In the genomic region with DNA sequence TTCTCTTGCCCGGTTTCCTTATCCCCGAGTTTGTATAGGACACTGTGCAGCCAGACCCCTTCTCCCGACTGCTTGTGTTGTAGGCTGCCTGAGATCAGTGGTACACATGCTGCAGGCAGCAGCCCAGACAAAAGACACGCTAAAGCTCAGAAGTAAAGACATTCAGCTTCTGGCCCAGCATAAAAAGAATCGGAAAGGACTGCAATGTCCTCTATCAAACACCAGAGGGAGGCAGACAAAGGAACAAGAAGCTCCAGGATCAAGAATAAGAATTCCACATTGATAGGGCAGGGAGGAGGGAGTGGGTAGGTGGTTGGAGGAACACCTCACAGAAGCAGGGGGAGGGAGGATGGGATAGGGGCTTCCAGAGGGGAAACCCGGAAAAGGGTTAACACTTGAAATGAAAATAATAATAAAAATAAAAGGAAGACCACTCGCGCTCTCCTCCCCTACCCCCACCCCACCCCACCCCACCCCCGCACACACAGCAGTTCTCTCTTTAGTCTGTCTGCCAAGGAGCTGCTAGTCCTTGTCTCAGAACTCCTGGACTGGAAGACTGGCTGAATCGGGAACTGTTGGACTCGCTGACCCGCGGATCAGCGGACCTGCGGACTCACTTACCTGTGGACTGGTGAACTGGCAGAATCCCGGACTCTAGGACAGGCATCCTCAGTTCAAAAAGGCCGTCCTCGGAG, we compare ENCODE assay signal across 9 mouse cellular contexts. TPM values are rescaled to one million over a fixed set of nuclear protein-coding genes. Genes with fewer than 3 reads are reported as not detected.
DNase-seq lines count a peak whose midpoint lies in the region; ATAC-seq lines count a peak whose summit lies in the region.
"Had no signal": no experiment of that assay in that cellular context is flagged by ENCODE, and none has a peak within 500 bp of the region (broad histone marks: within the 10 kb centered on the region; RNA-seq: fewer than 3 reads in every experiment).

No protein-coding gene starts in this region.

- no peak overlapping the region for H3K4me3 ChIP-seq in intestine, embryonic 14.5 days (ENCODE audit: low read depth, low read length)
- no peak overlapping the region for H3K4me3 ChIP-seq in intestine, embryonic 15.5 days (replicated peaks)
- peak overlapping the region; percentile 22 for H3K4me3 ChIP-seq in midbrain, embryonic 16.5 days (ENCODE audit: low read depth, low read length)

- ATAC-seq in intestine, embryonic 14.5 days (replicated peaks; ENCODE audit: low FRiP score, low TSS enrichment, low read depth) = no peak
- no peak for ATAC-seq in intestine, embryonic 15.5 days
- ATAC-seq in midbrain, embryonic 16.5 days = peak; percentile 78

- H3K36me3 ChIP-seq in intestine, embryonic 14.5 days (ENCODE audit: control insufficient read depth, insufficient read depth, low read length) = no peaks in the 10 kb centered on the region
- no peaks in the 10 kb centered on the region for H3K36me3 ChIP-seq in intestine, embryonic 15.5 days
- H3K36me3 ChIP-seq in midbrain, embryonic 16.5 days (ENCODE audit: control insufficient read depth, insufficient read depth, low read length) = no peaks in the 10 kb centered on the region

- WGBS in intestine, embryonic 14.5 days = 27% methylated on average over 9 of the region's 18 CpGs
- WGBS in intestine, embryonic 15.5 days = 31% methylated on average over 8 of the region's 18 CpGs
- 24% methylated on average over 15 of the region's 18 CpGs for WGBS in midbrain, embryonic 16.5 days

- H3K9me3 ChIP-seq in intestine, embryonic 14.5 days (ENCODE audit: control insufficient read depth, low read length) = no peaks in the 10 kb centered on the region
- no peaks in the 10 kb centered on the region for H3K9me3 ChIP-seq in intestine, embryonic 15.5 days
- H3K9me3 ChIP-seq in midbrain, embryonic 16.5 days (replicated peaks; ENCODE audit: control insufficient read depth, low read length, poor library complexity, severe bottlenecking) = no peaks in the 10 kb centered on the region

- DNase-seq in intestine, embryonic 14.5 days (ENCODE audit: low spot score) = peak; percentile 45
- peak; percentile 43 for DNase-seq in NIH3T3 (ENCODE audit: low read depth)
- DNase-seq in forelimb bud, embryonic 11.5 days (ENCODE audit: low read depth, low spot score) = peak; percentile 7
- DNase-seq in urinary bladder, postnatal 14 days (ENCODE audit: low spot score) = no peak
- DNase-seq in spleen, adult 12 weeks (ENCODE audit: low spot score) = no peak
- no peak for DNase-seq in thymus, postnatal 14 days

- no peak overlapping the region for H3K4me2 ChIP-seq in intestine, embryonic 14.5 days (ENCODE audit: low read length)
- no peak overlapping the region for H3K4me2 ChIP-seq in intestine, embryonic 15.5 days (replicated peaks)
- peak overlapping the region; percentile 29 for H3K4me2 ChIP-seq in midbrain, embryonic 16.5 days (ENCODE audit: low read length)

- no peak overlapping the region for H3K9ac ChIP-seq in intestine, embryonic 14.5 days (ENCODE audit: low read length)
- H3K9ac ChIP-seq in intestine, embryonic 15.5 days = no peak overlapping the region
- H3K9ac ChIP-seq in midbrain, embryonic 16.5 days (ENCODE audit: low read depth, low read length) = no peak overlapping the region

- H3K4me1 ChIP-seq in intestine, embryonic 14.5 days (replicated peaks; ENCODE audit: control insufficient read depth, insufficient read depth, low read length) = no peaks in the 10 kb centered on the region
- no peaks in the 10 kb centered on the region for H3K4me1 ChIP-seq in intestine, embryonic 15.5 days (replicated peaks)
- no peaks in the 10 kb centered on the region for H3K4me1 ChIP-seq in midbrain, embryonic 16.5 days (ENCODE audit: control insufficient read depth, insufficient read depth, low read length)

- no peaks in the 10 kb centered on the region for H3K27me3 ChIP-seq in intestine, embryonic 14.5 days (replicated peaks; ENCODE audit: control insufficient read depth, insufficient read depth, low read length)
- no peaks in the 10 kb centered on the region for H3K27me3 ChIP-seq in intestine, embryonic 15.5 days (replicated peaks)
- no peaks in the 10 kb centered on the region for H3K27me3 ChIP-seq in midbrain, embryonic 16.5 days (ENCODE audit: control insufficient read depth, insufficient read depth, low read depth, low read length)

- no peak overlapping the region for H3K27ac ChIP-seq in intestine, embryonic 14.5 days (ENCODE audit: low read depth)
- no peak overlapping the region for H3K27ac ChIP-seq in intestine, embryonic 15.5 days
- H3K27ac ChIP-seq in midbrain, embryonic 16.5 days (ENCODE audit: low read length) = peak overlapping the region; percentile 58

RNA-seq across cellular contexts. Expression of a gene that starts 24.6 kb away (rescaled TPM):
- polyA plus RNA-seq in intestine, embryonic 14.5 days (2014; fragmentation: Nextera tagmentation; extraction: Ambion mirVana) = 23.2 TPM in 1 of 2 replicates, not detected in the other
- polyA plus RNA-seq in intestine, embryonic 15.5 days (2015; fragmentation: Nextera tagmentation; extraction: Ambion mirVana) = 8.0 and 9.8 TPM in 2 replicates
- polyA plus RNA-seq in midbrain, embryonic 16.5 days (2015; fragmentation: Nextera tagmentation; extraction: Ambion mirVana) = 7.7 and 13.6 TPM in 2 replicates
- polyA plus RNA-seq: heart, embryonic 14.5 days had no signal

RNA-seq across cellular contexts. Expression of a gene that starts 54.6 kb away (rescaled TPM):
- not detected in 2 replicates for polyA plus RNA-seq in intestine, embryonic 14.5 days (2014; fragmentation: Nextera tagmentation; extraction: Ambion mirVana)
- not detected in 2 replicates for polyA plus RNA-seq in intestine, embryonic 15.5 days (2015; fragmentation: Nextera tagmentation; extraction: Ambion mirVana)
- 0.10 and 0.19 TPM in 2 replicates for polyA plus RNA-seq in midbrain, embryonic 16.5 days (2015; fragmentation: Nextera tagmentation; extraction: Ambion mirVana)
- polyA plus RNA-seq: heart, embryonic 14.5 days had no signal

Comparison
In these comparisons a context has a peak if more than half of its experiments do, and no peak if none do; other contexts are left out.
1. DNase-seq: peak in intestine, embryonic 14.5 days (single experiment), NIH3T3 (single experiment) and forelimb bud, embryonic 11.5 days (single experiment); none in urinary bladder, postnatal 14 days (single experiment), spleen, adult 12 weeks (single experiment) and thymus, postnatal 14 days (single experiment).